Mouse (Mus musculus) c-Kit-positive CD71-positive TER-119-negative erythroid progenitor cells, embryonic 14.5 days (primary cell): ENCODE measurements around the gene Tmem56.

Source experiments
- DNase-seq: peaks from one replicate; pipeline ENCODE4 v3.0.0-alpha.2; 2013; ENCODE audit warnings: low read depth

Gene Tmem56

DNA sequence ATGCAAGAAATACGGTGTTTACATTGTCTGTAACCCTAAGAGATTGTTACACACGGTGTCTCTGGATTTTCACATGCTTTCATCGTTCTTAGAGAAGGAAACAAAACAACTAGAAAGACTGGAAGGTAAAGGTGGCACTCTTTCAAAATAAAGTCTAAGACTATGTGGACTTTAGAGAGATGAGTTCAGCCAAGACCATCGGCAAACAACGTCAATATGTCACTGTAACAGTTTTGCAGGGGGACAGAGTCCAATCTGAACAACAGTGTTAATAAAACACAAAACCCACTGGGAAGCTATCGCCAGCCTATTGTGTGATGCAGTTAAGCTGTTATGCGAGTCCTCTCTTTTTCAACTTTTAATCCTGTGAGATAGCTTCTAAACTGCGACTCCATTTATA lies 114.3 kb downstream of the Tmem56 start:
- no peak for DNase-seq

DNA sequence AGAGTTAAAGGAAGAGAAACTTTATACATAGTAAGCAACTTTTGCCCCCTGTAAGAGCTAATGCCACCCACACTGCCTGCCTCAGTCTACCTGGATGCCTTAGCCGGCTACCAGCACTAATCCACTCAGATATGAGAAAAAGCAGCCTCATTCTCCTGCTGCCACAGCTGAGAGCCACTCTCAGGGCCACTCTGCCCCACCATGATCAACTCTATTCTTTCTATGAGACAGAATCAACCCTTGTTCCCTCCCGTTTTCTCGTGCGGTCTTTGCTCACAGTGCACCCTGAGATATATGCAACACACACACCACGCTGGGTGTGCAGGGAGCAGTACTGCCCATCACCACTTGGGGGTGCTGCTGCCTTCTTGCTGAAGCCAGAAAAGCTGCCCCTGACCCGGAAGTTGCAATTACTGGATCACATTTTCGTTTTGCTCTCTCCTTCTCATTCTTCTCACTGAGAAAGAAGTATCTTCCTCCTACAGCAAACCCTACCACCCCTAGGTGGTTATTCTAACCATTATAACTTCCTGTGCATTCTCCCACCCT lies 119.6 kb downstream of the Tmem56 start:
- DNase-seq, result peak; percentile 54

DNA sequence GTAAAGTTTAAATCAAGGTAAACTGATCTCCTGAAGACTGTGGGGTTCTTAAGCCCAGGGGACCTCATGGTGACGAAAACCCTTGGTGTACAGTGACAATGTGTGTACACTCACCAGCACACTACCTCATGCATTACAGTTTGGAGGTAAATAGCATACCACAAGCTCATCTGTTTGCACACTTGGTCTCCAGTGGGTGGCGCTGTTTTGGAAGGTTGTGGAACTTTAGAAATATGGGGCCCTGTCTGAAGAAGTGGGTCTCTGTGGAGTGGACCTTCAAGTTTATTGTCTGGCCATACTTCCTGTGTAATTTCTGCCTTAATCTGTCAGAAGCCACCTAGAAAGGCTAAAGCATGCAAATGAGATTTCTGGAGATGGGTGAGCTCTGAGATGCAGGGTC lies 121.2 kb downstream of the Tmem56 start:
- DNase-seq, result no peak

DNA sequence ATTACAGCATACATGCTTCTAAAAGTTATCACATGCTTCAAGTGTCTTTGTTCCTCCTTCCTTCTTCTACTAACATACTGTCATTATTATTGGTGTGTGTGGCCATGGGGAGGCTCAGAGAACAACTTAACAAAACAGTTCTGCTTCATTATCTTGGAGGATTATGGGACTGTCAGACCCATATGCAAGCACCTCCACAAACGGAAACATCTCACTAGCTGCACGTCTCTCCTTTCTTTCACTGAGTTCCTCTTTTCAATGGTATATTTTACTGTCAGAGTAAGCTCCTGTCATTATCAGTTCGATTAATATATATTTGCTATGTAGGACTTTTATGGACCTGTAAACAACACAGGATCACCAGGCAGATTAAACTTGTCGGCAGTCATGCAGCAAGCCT lies 122.5 kb downstream of the Tmem56 start:
- no peak for DNase-seq

DNA sequence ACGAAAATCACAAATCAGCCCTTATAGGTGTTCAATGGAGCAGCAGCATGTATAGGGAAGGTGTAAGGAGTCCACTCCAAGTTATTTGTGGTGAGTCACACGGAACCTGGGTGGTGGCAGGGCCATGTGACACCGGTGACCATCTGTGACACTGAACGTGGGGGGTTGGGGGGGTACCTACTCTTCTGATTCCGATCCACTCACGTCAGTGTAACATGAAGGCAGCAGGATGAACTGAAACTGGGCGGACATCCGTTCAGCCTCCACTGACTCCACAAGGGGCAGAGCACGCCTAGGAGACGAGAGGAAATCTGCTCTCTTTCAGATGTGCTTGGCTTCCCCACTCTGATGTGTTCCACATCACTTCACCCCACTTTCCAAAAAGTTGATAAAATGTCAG lies 123.3 kb downstream of the Tmem56 start:
- no peak for DNase-seq

DNA sequence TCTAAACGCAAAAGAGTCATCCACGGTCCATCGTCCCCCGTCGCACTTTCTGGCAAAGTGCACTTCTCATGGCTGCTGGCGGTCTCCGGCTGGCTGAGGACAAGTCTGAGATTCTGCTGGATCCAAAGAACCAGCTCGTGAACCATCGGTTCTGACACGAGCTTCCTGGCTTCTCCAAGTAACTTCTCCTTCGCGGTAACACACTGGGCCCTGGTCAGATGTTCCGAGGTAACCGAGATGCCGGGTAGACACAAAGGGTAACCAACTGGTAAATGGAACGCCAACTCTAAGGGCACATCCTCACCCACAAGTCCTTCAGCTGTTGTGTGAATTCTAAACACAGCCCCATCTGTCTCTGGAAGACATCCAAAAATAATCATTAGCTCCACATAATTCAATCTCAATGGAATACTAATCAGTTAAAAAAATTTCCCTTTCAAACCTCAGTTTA lies 124.0 kb downstream of the Tmem56 start:
- DNase-seq, result no peak

DNA sequence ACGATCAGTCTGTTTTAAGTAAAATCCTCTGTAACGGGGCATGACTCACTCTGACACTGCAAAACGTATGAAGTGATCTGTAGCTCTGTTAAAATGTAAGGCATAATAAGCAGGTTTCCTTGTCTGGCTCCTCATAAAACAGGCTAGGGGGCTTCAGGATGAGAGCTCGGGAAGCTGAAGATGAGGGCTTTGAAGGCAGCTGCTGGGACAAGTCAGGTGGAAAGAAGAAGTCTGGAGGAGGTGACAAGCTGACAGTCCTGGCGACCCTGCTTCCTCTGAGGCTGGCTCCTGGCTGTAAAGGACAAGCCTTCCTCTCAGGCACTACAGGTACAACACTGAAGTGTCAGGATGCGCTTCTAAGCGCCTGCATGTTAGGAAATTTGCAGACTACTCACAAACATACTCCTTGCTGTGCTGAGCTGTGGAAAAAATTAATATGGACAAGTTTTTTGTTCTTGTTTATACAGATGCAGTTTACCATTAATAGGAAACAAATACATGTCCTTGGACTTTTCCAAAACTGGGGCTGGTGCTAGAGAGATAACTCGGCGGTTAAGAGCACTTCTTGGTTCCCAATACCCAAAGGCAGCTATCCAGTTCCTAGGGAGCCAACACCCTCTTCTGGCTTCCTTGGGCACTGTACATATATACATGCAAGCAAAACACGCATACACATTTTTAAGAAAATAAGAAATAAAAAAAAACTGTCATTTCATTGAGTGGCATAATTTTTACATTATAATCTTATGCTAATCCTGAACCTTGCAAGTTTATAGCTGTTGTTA lies 125.2 kb downstream of the Tmem56 start:
- DNase-seq, result no peak

DNA sequence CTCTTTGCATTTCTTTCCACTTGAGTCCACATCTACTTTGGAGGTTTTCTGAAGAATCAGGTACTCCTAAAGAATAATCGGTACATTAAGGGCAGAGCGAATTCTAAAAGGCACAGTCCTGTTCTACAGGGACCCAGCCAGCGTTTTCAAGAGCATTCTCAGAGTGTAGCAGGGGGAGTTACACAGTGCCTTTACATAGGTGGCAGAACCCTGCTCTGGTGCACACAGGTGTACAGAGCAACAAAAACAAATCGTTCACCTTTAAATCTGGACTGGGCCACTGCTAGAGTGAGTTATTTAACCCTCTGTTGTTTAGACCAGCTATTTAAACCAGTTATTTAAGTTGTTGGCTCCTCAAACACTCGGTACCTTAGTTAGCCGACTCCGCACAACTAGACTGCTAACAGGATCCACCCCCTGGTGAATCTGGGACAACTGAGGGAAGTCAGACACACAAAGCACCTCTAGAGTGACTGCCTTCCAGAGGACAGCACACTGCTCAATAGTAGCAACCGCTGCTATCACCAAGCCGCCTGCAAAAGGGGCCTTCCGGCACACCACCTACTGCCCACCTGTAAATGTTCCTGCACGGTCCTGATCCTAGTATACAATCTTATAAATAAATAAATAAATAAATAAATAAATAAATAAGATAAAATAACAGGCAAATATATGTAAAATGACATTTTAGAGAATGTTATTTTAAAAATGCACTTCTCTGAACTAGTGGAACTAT lies 126.3 kb downstream of the Tmem56 start:
- no peak for DNase-seq

DNA sequence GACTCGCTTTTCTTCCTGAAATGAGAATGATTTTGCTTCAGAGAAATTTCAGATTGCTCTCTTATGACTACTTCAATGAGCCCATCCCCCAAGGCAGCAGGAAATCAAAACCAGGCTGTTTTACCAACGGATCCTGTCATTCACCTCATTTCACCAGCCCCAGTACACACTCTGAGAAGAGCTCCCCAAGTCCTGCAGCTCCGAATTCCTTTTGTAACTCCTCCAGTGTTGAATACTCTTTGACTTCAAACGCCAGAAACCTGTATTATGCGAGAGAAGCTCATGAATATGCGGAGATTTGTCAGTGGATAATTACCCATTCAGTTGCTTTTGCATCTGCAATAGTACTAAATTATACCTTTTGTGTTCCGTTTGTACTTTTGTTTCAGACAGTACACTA lies 126.9 kb downstream of the Tmem56 start:
- no peak for DNase-seq
